Mouse (Mus musculus) frontal cortex, postnatal 14 days (tissue): Measurements from ENCODE around the gene Tceanc2.

Experiments used
- DNase-seq, 2 experiments: peaks; one replicate each; pipeline ENCODE4 v3.0.0; 2022; ENCODE audit warnings: low spot score in 2 of 2

The Tceanc2 gene

DNA sequence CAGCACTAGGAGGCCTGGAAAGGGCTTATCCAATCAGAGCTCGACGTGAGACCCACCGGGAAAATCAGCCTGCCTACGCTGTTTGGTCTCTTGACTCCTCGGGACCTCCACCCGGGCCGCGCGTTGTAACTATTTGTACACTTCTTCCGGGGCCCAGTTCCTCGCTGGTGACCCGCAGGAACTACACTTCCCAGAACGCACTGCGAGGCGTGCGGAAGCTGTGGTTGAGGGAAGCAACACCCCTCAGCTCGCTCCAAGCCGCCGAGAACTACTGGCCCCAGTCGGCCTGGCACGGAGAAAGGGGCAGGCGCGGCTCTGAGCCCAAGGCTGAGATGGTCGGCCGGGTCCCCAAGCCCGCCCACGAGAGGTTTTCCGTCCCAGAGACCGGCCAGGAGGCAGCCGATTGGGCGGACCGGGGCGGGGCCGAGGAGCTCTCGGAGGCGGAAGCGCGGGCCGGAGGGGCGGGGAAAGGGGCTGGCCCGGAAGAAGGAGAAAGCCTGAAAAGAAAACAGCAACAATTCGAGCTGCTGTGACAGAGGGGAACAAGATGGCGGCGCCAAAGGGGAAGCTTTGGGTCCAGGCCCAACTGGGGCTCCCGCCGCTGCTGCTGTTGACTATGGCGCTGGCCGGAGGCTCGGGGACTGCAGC lies 610 bp downstream of the Tceanc2 start, which contains the start of gene Tmem59:
Gene Tmem59 (plus strand): TSS at position 218 of the 648 bp plus-strand sequence.
- DNase-seq: peak; percentile 91 to 93

DNA sequence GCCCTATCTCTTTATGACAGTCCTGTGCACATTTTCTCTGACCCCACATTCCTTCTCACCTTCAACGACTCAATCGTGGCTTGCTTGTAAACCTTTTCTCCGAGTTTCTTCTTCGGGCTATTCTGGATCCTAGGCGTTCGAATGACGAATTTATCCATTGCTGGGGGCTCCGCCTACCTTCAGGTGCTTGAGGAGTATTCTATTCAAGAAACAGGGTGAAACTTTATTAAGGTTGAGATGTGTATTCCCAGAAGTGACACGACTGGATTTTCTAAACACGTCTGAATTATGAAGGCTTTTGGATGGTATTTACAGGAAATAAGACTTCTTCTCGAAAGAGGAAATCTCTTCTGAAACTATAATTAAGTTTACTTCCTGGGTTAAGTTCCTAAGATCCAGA lies 1.4 kb downstream of the Tceanc2 start:
- DNase-seq: no peak

DNA sequence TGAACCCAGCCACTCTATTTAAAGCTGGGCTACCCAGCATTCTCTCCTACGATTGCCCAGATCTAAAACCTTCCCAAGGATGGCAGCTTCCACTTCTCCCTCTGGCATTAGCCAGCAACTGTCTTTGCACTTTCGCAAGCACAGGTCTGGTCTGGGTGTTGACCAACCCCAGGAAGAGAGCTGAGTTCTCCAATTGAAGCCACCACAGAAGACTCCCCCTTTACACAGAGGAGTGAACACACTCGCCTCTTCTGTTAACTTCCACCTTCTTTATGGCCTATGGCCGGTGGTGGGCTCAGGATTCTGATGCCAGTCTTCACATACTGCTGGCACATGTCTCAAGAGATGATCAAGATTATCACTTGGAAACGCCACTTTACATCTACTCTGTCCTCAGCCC lies 11.1 kb downstream of the Tceanc2 start:
- DNase-seq: no peak

DNA sequence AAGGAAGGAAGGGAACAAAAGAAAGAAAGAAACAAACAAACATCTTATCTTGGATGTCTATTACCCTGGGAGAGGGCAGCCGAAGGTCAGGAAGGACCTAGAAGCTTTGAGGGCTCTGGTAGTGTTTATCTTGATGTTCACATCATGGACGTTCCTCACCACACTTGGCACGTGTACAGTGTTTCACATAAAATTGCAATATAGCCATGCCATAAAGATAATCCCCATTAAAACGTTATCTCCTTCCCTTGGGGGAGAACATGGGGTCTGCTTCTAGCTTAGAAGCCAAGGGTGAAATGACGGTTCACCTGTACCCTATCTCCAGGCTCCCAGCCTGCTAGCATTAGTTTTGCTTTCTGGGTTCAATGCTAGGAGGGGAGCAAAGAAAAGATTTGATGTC lies 12.2 kb downstream of the Tceanc2 start:
- DNase-seq: no peak

DNA sequence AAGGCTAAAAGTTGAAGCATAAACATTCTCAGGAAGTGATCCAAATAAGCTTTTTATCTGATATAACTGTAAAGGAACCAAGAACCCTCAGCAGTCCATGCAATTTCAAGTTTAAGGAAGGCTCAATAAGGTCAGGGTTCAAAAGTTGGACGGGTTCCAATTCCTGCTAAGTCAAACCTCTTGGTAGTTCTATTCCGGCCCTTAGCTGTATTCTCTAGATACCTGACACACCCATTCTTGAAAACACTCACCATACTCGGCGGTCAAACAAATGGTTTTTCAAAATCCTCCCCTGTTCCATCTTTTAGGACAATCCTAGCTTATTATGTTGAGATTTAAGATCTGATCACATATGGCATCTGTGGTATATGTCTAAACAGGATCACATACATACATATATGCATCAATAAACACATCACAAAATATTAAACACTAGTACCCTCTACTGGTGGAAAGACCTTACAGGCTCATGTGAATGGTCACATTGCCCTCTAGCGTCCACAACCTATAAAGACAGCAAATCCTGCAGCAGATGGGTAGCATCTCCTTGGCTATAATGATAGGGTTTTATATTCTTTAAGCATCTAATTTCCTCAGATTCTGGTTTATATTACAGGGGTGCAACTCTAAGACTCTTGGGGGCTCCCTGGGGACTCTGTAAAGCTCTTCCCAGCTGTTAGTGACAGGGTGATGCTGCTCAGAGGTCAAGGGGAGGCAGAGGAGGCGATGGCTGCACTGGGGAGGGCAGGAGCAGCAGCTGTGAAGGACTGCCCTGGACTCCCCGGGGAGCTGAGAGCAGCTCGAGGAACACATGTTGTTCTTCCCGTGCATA lies 14.9 kb downstream of the Tceanc2 start:
- DNase-seq: peak; percentile 36 to 65

DNA sequence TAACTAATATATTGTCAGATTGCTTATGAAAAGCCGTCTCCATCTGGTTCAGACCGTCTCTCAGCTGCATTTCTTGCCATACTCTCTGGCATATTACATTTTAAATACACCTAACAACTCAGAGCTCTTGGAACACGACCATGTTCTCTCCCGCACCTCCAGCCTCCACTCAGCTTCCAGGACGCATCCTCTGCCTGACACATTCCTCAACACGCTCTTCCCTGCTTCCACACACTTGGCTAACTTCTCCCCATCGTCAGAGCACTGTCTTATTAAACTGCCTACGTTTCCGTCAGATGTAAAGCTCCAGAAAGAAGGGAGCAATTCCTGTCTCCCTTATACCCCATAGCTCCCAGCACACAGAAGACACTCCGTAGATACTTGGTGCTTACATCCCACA lies 15.6 kb downstream of the Tceanc2 start:
- DNase-seq: peak in 1 of 2 experiments; percentile 18

DNA sequence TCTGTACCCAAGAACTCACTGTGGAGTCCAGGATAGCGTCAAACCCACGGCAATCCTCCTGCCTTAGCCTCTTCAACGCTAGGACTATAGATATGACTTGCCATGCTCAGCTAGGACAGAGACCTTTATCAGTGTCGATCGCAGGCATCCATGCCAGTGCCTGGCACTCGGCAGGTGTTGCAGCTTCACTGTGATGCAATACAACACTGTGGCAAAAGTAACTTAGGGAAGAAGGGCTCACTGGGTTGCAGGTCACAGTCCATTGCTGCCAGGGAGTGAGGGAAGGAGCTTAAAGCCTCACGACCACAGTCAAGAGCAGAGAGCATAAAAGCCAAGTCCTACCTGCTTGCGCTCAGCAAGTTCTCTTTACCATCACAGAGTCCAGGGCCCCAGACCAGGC lies 18.7 kb downstream of the Tceanc2 start:
- DNase-seq: no peak

DNA sequence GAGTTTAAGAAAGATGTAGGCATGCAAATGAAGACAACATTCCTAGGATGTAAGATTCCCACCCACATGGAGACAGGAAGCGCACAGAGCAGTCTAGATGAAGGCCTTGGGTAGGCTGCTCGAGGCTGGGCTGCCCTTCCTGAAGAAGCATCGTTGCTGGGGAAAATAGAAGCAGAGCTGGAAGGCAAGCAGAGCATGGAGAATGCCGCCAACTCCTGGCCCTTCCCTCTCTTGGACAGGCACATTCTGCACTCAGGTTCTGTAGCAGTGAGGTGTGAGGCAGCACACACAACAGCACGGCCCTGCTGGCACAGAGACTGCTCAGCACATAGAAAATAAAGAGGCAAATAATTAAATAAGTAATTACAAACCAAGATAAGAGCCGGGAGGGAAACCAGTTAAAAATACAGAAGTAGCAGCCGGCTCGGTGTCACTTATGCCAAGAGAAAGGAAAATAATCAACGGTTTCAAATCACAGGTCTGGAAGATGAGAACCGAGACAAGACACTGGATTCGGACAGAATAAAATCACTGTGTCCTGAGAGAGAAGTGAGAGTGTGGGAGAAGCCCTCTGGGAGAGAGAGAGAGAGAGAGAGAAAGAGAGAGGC lies 19.6 kb downstream of the Tceanc2 start:
- no peak for DNase-seq

DNA sequence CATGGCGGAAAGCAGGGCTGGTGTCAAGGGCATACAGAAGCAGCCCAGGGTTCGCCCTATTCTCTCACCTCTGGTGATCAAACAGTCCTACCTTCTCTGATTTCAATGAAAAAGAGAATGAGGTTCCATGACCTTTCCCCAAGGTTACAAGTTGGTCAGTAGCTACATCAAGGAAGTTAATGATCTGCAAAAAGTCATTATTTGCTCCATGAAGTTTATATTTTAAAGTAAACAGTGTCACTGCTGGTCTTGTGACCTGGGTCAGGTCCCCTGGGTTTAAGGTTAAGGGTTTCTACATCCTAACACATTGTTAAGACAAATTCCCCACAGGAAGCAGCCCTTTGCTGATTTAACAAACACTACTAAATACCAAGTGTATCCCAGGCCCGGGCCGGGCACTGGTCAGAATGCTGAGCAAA lies 21.9 kb downstream of the Tceanc2 start:
- no peak for DNase-seq

DNA sequence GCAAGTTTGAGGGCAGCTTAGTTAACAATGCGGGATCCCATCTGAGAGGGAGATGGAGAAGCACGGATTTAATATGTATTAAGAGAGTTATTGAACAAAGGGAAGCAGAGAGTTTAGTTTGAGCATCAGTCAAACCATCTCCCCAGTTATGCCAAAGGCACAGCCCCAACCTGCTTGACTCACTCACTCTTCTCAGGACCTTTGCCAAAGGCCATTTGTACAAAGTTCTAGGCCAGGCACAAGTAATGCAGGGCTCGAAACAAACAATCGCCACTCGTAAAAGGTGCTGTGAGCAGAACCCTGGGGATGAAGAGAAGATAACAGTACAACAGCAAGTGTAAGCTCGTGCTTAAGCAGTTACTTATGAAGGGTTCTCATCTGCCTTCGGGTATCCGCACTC lies 26.3 kb downstream of the Tceanc2 start:
- DNase-seq: no peak

DNA sequence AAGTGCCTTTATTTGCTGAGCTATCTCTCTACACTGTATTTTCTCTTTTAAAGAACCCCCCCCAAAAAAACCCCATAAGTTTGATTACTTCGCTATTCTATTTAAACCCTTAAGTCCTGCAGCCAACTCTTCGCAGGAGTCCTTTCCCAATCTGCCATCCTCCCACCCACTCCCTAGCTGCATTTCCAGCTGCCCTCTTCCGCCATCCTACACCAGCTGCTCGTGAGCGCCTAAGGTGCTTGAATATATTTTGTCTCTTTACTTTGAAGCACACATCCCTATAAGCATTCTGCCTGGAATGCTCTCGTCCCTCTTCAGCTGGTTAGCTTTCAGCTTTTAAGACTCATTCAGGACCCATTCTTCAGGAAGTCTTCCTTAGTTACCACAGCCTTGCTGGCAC lies 27.9 kb downstream of the Tceanc2 start:
- no peak for DNase-seq

DNA sequence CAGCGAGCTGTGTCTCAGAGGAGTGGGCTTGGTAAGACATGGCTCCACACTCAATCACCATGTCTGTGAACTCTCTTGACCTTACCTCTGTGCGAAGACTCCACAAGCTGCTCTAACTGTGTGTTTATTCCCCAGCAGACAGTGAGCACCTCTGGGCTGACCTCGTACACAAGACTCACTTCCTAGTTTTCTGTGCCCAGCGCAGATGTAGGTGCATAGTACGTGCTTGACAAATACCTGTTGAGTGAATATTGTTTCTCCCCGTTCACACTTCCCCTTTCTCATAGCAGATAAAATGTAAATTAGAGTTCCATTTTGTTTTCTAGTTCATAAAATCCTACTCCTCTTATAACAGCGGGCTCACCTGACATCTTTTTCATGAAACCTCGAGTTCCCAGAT lies 35.4 kb downstream of the Tceanc2 start:
- no peak for DNase-seq

DNA sequence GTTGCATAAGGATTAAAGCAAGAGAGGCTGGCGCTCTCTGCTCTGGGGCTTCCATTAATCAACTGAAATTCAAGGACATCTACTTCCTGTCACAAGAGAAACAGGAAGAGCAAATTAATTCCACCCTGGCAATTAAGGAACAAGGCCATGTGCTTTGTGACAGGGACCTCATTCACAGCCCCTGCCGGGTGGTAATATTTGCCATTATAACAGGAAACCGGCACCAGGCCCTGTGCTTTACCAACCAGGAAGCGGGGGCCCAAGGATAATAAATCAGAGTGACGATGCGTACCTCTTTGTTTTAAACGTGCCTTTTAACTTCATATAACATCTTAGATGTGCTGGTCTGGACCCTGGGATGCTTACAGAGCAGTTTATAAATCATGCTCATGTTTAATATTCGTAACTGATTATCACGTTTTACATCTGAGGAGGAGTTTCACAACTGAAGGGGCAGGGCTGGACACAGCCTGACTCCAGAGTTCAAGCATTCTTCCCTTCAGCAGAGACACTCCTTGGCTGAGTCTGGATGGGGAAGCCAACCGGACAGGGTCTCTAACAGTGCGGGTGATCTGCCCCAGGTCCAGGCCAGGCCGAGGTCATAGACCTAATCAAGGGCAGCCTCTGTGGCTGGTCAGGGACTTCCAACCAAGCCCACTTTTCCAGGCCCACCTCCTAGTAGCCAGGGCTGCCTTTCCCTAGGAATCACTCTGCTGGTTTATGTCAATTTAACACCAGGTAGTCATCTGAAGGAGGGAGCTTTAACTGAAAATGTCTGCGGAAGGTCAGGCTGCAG lies 38.9 kb downstream of the Tceanc2 start:
- DNase-seq: no peak

DNA sequence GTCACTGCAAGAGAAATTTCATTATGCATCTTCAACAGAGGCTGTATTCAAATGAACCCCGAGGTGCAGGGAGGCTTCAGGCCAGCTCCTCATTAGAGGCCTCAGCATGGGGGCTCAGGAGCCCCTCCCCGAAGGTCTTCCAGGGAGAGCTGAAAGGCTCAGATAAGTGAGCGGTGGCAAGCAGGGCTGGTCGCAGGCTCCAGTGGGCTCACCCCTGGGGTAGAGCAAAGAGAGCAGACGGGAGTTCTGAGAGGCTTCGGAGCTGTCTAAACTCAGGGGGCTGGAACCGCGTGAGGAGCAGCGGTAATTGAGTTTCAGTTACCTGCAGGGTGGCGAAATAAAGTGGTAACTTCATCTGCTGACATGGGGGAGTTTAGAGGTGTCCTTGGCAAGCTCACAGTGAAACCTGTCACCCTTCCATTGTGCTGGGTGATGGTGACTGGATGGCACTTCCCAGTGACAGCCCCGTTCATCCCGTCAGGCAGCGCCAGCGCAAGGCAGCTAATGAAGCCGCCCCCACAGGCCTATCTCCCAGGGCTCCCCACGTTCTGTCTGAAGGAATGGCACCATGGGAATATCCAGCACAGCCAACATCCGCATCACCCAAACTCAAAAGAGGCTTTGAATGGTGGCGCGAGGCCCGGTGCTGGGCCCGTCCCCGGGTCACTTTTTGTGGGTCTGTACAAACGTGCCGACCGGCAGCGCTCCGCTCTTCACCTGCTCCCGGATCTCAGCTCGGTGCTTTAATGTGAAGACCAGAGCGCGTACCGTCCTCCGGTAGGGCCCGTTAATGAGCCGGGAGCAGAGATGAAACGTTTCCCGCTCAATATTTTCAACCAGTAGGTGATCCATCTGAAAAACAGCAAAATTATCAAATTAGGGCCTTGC lies 39.7 kb downstream of the Tceanc2 start:
- DNase-seq: no peak

DNA sequence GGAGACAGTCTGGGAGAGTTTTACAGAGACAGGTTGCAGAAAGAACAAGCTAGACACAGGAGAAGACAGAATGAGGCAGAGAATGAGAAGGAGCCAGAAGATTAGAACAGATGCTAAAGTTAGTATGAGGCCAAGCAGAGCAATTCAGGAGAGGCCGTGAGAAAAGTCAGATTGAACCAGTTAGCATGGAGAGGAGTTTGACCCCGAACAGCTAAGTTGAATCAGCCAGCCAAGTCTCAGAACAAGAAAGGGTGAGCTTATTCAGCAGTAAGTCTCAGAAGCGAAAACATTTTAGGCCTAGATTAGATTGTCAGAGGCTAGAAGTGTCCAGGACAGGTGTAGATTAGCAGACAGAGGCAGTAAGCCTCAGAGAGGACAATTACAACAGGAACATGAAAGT lies 42.4 kb downstream of the Tceanc2 start:
- no peak for DNase-seq

DNA sequence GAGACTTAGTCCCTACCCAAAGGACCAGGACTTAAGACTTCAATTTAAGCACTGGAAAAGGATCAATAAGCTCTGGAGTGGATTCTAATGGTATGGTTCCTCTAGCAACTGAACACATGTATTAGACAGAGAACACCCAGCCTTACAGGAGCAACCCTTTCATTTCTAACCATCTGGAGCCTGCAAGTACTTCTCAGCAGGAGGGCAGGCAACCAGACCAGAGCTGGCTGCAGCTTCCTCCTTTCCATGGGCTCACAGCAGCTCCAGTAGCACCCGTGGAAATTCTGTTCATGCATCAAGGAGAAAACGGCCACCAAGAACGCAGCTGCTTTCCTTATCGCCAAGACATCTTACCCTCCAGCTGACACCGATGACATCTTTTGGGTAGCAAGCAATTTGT lies 43.3 kb downstream of the Tceanc2 start:
- no peak for DNase-seq

DNA sequence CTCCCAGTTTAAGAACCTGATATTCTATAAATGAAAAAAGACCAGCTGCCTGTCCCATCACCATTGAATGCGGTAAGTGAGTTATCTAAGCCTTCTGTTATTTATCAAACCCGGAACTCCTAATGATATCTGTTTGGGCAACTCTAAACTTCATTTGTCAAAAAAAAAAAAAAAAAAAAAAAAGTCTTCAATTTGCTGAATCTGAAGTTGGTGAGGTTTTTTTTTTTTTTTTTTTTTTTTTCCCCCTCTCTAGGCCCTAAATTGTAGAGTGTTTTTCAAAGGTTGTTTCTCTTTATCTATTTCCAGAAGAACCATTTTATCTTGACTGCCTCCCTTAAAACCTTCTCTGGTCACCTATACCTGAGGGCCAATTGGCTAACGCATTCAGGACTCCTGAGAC lies 44.0 kb downstream of the Tceanc2 start:
- no peak for DNase-seq

DNA sequence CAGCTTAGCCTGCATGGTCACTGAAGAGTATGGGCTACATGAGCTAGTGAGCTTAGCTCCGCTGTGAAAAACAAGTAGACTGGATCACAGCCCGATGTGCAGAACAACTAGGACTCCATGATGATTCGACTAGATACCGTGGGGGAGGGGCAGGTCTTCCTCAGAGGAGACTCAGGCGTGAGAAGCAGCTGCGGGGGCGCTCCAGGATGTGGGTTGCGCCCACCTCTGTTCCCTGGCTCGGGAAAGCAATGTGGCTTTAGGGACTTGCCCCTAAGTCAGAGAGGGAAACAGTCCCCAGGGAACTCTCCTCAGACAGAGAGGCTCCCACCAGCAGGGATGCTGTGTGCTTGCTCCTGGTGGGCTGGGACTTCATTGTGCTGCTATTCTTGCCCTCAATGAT lies 48.4 kb downstream of the Tceanc2 start:
- no peak for DNase-seq

DNA sequence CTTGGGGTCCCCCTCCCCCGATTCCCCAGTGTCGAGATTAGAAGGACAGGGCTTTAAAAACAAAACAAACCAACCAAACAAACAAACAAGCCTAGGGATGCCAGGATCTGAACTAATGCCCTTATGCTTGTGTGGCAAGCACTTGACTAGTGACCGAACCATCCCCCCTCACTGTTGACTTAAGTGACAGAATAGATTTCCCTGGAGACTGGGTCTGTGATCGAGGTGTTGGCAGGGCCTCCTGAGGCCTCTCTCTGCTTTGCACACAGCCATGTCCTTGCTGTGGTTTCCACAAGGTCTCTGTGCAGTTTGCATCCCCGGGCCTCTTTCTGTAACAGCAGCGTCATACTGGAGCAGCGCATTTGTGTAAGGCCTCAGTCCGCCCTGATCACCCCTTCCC lies 49.5 kb downstream of the Tceanc2 start:
- DNase-seq: no peak

DNA sequence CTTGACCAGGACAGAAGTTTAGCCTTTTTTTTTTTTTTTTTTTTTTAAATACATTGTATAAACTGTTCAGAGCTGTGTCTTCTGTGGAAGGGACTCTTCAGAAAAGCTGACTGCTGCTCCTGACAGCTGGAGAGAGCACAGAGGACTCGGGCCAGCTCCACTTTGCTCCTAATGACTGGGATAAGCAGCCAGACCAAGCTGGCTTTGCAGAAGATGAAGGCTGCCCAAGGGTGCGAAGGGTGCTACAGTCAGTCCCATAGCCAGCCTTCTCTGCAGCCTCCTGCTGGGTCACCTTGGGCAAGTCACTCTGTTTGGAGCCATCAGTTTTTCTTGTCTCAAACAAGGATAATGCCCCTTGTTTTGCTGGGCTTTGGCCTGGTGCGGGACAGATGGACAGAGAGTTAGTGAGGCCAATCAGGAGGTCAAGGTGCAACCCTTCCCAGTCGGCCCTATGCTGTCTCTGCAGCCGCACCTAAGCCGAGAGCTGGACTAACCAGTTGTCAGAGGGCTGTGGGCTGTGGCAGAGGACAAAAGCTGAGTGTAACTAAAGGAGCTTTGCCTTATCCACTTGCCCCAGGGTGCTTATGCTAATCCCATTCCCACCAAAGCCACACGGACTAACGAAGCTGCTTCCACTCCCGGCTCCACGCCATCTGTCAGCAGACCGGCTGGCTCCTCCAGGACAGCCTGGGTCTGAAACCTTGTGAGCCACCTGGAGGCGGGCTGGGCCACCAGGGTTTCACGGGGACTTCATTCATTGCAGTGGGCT lies 50.8 kb downstream of the Tceanc2 start:
- no peak for DNase-seq
